11 mouse cellular contexts compared by ENCODE assay signal in the genomic region with DNA sequence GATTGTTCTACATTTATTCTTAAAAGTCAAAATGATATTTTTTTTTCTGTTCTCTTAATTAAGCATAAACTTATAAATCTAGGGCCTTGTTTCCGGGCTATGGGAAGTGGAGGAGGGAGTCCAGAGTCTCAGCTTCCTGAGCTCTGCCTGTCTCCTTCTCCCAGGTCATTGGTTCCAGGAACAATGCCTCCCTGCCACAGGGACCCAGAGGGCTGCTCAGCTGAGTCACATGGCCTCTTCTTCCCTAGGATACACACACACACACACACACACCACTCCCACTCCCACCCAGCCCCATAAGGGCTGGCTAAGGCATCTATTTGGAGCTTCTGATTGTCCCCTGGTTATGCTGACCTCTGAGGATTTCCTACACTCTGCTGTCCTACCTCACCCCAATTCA.
DNase-seq lines count a peak whose midpoint lies in the region; ATAC-seq lines count a peak whose summit lies in the region.
"Had no signal": no experiment of that assay in that cellular context is flagged by ENCODE, and none has a peak within 500 bp of the region (broad histone marks: within the 10 kb centered on the region; RNA-seq: fewer than 3 reads in every experiment).

No protein-coding gene starts in this region.

- no peak overlapping the region for H3K4me2 ChIP-seq in heart, embryonic 12.5 days
- H3K4me2 ChIP-seq in heart, embryonic 16.5 days (ENCODE audit: low read depth, low read length) = no peak overlapping the region
- H3K4me2 ChIP-seq: embryonic facial prominence, embryonic 12.5 days had no signal

- intact Hi-C loops in heart, postnatal 10 days (cut with DNase I) = no loop called here

- no peak for ATAC-seq in heart, embryonic 12.5 days (ENCODE audit: insufficient number of reproducible peaks, low FRiP score)
- ATAC-seq in heart, embryonic 16.5 days (replicated peaks; ENCODE audit: extremely low read depth, insufficient read depth, low FRiP score) = no peak
- ATAC-seq in granulocyte monocyte progenitor cell, adult 5-6 weeks (replicated peaks; ENCODE audit: poor library complexity, severe bottlenecking) = no peak

- H3K36me3 ChIP-seq in heart, embryonic 12.5 days = no peaks in the 10 kb centered on the region
- H3K36me3 ChIP-seq in heart, embryonic 16.5 days (ENCODE audit: control insufficient read depth, insufficient read depth) = no peaks in the 10 kb centered on the region
- H3K36me3 ChIP-seq: embryonic facial prominence, embryonic 12.5 days; G1E had no signal

- no peak overlapping the region for H3K4me3 ChIP-seq in heart, embryonic 12.5 days
- no peak overlapping the region for H3K4me3 ChIP-seq in brown adipose tissue, adult 24 weeks (ENCODE audit: insufficient read depth, low read depth, low read length)
- H3K4me3 ChIP-seq in heart, embryonic 16.5 days (ENCODE audit: low read length) = no peak overlapping the region
- H3K4me3 ChIP-seq: embryonic facial prominence, embryonic 12.5 days had no signal

- no peaks in the 10 kb centered on the region for H3K27me3 ChIP-seq in heart, embryonic 12.5 days (replicated peaks)
- no peaks in the 10 kb centered on the region for H3K27me3 ChIP-seq in heart, embryonic 16.5 days (ENCODE audit: control insufficient read depth, insufficient read depth, low read length)

- peak overlapping the region; percentile 91 for H3K27ac ChIP-seq in heart, embryonic 12.5 days (ENCODE audit: poor library complexity, severe bottlenecking)
- H3K27ac ChIP-seq in brown adipose tissue, adult 24 weeks (replicated peaks; ENCODE audit: low read depth, low read length) = peak overlapping the region; percentile 58; the same call in 1 of the 2 replicates
- H3K27ac ChIP-seq in heart, embryonic 16.5 days (ENCODE audit: low read length) = peak overlapping the region; percentile 96
- H3K27ac ChIP-seq: embryonic facial prominence, embryonic 12.5 days; liver, embryonic 14.5 days had no signal

- H3K9ac ChIP-seq in heart, embryonic 12.5 days = no peak overlapping the region
- no peak overlapping the region; the same call in 1 of the 2 replicates for H3K9ac ChIP-seq in heart, embryonic 16.5 days (ENCODE audit: low read length)
- H3K9ac ChIP-seq: embryonic facial prominence, embryonic 12.5 days; liver, embryonic 14.5 days had no signal

- H3K9me3 ChIP-seq in heart, embryonic 12.5 days (replicated peaks) = no peaks in the 10 kb centered on the region
- no peaks in the 10 kb centered on the region for H3K9me3 ChIP-seq in heart, embryonic 16.5 days (replicated peaks; ENCODE audit: control insufficient read depth, low read length)
- H3K9me3 ChIP-seq: embryonic facial prominence, embryonic 12.5 days; G1E had no signal

- H3K4me1 ChIP-seq in heart, embryonic 12.5 days (replicated peaks) = peaks cover 84% of the 10 kb centered on the region
- peaks cover 29% of the 10 kb centered on the region for H3K4me1 ChIP-seq in brown adipose tissue, adult 24 weeks (ENCODE audit: control insufficient read depth, insufficient read depth, insufficient read length, low read length)
- peaks cover 80% of the 10 kb centered on the region for H3K4me1 ChIP-seq in heart, embryonic 16.5 days (ENCODE audit: control insufficient read depth, insufficient read depth, low read length)

- 67% methylated on average over 1 of the region's 1 CpGs for WGBS in heart, embryonic 12.5 days
- WGBS in heart, embryonic 16.5 days = 54% methylated on average over 1 of the region's 1 CpGs

- DNase-seq in heart, postnatal 10 days = no peak
- peak; percentile 38 for DNase-seq in kidney, postnatal 10 days
- no peak for DNase-seq in c-Kit-positive CD71-positive TER-119-positive erythroid progenitor cells, embryonic 14.5 days (ENCODE audit: low spot score)
- DNase-seq: adrenal gland, adult 8-10 months had no signal
